Mouse (Mus musculus): Measurements from ENCODE around the gene Flnb.

Gene Flnb

DNA sequence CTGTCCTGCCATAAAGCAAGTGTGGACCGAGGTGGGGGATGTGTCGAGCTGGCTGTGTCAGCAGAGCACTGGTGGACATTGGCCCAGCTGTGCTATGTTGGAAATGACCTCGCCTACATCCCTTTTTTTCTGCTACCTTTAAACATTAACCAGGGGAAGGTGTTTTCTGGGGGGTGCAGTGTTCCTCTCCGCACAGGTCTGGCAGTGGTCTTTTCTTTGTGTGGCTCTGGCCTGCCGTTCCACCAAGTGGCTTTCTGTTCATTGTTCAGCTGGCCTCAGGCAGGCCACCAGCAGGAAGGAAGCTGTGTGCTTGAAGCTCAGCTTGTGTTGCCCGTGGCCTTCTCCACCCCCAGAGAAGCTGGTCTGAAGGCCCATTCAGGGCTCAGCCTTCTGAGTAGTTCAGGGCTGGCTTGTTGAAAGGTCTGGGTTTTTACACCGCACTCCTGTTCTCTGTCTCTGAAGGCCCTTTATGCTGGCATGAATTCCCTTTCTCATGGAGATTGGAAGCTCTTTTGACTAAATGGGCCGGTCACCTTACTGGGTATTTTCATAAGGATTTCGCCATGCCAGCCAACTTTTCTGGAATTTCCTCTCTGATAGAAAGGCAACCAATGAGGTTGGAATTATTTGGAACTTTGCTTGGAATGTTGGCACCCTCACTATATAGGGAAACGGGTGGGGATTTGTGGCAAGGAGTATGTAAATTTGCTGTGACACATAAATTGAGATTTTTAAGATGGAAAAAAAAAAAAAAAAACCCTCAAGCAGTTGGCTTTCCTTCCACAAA lies 8.6 kb downstream of the Flnb start:
- CTCF ChIA-PET: interaction anchor here (0.6 kb wide), 1 partner anchor 44 kb away, joined by 22 read pairs; no protein-coding TSS in a partner anchor

- CTCF ChIA-PET: no interaction called here
Measured at GRCm38 (mm10) chr14:7829181-7829580, 11.4 kb downstream of the Flnb start.

DNA sequence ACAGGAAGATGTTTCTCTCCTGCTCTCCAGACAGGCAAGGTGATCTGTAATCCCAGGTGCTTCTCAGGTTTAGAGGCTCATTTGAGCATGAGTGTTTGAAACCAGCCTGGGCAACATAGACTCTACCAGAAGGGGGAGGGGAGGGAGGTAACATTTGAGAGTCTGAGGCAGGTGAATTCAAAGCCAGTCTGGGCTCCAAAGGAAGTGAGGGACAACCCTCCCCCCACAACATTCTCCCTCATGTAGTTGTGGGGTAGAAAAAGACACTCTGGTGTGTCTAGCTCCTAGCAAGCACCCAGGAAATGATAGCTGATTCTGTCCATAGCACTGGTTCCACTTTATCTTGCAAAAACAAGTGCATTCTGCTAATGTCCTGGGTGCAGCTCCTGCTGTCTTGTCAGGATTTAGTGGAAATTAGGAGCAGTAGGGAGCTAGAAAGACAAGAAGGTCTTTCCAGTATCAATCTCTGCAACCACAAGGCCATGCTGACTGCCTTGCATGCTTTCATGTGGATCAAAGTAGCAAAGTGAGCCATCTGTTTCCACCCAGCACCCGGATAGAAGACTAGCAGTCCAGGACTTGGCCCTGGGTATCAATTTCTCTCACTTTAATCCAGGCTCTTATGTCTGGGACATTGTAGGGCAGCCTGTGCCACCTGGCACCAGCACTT lies 14.1 kb downstream of the Flnb start:
- CTCF ChIA-PET: no interaction called here

DNA sequence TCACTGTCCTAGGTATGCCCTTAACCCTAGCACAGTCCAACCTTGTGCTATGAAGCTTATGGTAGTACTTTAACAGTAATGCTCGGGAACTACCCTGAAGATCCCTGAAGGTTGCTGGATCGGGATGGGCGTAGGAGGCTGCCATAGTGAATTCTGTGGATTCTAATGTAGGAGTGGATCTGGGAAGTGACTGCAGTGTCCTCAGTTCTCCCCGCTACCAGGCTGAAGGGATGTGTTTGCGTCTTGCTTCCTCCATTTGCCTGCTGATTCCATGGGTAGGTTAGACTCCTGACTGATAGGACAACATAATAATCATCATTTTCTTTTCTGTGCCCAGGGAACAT lies 14.7 kb downstream of the Flnb start:
- CTCF ChIA-PET: no interaction called here

DNA sequence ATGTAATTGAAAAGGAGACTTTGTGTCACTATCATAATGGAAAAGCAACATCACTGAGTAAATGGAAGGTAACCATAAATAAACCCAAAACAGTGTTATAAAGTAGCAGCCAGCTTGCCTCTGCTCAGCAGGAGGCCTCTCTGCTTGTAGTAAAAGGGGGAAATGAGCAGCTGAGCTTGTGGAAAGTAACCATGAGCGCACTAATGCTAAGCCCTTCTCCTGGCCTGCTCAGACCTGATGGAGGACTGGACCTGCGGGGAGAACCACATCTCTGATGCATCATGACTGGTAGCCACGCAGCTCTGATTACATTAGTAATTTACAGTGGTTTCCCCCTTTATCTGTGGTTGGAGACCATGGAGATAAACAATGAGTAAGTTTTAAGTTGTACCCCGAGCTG lies 15.7 kb downstream of the Flnb start:
- CTCF ChIA-PET: no interaction called here

DNA sequence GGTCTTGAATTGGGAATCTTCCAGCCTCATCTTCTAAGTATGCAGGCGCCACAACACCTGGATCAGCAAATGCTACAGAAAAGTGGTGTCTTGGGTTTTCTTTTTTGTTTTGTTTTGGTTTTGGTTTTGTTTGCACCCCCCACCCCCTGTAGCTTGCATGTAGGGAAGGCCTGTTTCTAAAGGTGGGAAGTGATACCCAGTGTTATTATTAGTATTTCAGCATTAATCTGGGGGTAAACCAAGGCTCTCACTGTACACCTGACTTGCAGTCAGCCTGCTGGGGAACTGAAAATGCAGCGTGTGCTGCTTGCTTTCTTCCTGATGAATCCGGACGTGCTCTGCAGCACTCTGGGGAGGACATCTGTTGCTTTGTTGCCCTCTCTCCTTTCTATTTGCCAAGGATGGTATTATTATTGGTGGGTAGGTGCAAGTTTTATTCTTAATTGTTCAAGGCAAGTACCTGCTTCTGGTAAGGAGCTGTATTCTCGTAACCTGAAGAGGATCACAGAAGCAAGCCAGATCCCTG lies 20.9 kb downstream of the Flnb start:
- CTCF ChIA-PET: no interaction called here

DNA sequence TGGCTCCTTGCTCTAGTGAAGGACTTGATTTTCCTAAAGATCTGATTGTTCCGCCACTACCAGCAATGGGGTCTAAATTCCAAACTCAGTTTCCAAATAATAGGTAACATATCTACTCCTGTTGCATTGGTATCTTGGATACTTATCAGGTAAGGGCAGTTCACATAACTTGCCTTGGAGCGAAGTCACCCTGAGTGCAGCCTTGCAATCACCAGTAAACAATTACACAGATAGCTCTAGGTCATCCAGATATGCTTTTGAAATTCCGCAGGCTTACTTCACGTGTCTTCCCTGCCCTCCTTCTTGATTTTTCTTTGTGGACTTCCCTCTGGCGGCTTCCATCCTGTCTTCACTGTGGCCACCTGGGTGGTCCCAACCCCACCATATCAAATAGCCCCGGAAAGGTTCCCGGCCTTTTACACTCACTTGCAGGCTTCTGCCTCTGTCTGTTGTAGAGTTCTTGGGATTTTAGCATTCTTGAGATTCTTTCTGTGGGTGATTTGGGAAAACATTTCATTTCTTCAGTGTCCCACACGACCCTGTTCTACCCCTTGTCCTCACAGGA lies 22.3 kb downstream of the Flnb start:
- CTCF ChIA-PET: no interaction called here

DNA sequence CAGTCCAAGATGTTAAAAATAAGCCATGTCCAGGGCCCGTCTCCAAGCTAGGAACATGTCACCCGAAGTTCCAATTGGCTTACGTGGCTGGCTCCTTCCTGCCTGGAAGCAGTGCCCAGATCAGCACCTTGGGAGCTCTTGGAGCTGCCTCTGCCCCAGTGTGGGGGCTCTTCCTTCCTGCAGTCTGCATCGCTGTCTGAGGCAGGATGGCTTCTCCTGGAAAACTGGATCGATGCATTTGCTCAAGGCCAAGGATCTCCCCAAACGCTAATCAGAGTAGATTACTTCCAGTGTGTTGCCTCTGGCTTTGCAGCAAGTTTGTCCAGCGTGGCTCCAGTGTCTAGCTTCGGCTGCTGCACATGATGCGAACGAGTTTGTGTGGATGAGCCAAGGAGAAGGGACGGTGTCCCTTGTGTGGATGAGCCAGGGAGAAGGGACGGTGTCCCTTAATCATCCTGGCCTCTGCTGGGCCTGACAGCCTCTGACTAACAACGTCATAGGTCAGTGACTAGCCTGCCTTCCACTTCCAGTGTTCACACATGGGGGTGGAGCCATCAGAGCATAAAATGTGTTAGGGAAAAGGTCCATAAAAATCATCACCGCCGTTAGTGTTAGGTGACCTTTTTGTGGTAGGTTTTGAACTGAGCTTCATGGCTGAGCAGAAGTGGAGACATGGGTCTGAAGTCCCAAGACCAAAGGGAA lies 25.0 kb downstream of the Flnb start:
- CTCF ChIA-PET: no interaction called here

DNA sequence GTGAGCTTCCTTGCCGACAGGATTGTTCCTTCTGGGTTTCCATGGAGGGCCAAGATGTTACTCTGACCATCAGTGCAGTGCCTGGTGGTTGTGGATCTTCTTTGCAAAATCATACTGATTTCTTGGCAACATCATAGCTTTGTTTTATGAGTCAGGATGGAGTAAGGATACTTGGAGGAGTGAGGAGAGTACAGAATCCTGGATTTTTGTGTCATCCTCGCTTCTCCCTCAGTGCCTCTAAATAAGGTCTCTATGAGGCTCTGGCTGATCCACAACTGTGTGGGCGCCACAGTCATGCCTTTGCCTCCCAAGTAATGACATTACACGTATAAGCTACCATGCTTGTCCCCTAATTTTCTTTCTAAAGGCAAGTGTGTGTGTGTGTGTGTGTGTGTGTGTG lies 28.9 kb downstream of the Flnb start:
- CTCF ChIA-PET: no interaction called here

GRCm38 (mm10) chr14:7847746-7848232 lies 30.0 kb downstream of the Flnb start:
- CTCF ChIA-PET: no interaction called here

- CTCF ChIA-PET: no interaction called here
Measured at GRCm38 (mm10) chr14:7850913-7851312, 33.2 kb downstream of the Flnb start.

- CTCF ChIA-PET: no interaction called here
Measured at GRCm38 (mm10) chr14:7851543-7852065, 33.8 kb downstream of the Flnb start.

DNA sequence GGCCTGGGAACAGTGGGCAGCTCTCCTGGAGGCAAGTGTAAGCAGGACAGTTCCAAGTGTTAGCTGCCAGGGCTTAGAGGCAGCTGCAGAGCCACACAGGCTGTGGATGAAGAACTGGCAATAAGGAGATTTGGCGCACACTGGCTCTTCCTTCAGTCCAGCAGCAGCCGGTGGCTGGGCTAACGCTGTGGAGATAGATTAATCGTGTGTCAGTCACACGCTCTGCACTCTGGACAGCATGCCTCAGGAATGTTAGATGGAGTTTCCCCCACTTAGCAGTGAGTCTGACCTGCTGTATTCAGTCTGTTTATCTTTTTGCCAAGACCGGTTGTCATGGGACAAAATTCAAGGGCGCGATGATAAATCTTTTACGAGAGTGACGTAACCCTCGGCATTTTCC lies 35.9 kb downstream of the Flnb start:
- CTCF ChIA-PET: interaction anchor here (0.5 kb wide), 1 partner anchor 147 kb away, joined by 4 read pairs; no protein-coding TSS in a partner anchor

DNA sequence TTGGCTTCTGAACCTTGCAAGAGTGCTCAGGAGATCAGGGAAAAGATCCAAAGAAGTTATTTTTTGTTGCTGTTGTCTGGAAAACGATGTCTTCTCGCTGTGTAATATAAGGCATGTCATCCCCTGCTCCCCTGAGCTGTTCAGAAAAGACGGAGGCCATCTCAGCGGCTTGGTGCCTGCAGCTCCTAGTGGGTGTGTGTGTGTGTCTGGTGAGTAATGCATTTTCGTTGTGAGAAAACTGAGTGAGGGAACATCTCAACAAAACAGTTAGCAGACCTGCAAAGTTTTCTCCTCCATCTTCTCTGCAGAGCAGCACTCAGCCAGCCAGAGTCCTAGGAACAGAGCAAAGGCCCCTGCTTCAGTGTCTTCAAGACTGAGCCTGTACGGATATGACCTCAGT lies 36.6 kb downstream of the Flnb start:
- CTCF ChIA-PET: no interaction called here

GRCm38 (mm10) chr14:7855101-7855500 lies 37.3 kb downstream of the Flnb start:
- CTCF ChIA-PET: no interaction called here

DNA sequence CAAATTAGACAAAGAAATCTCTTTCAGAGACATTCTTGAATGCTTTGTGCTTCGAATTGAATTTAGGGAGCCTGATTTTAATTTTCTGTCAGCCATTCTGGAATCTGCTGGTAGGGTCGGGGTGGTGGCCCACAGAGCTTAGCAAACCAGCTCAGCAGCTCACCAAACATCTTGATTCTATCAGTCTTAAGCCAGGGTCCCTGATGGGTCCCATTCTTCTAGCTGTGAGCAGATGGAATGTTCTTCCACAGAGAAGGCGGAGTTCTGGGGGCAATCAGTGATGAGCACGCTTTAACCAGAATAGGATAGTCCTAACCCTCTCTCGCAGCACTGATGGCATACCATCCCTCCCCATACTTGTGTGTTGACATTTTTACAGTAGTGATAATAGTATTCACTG lies 37.7 kb downstream of the Flnb start:
- CTCF ChIA-PET: no interaction called here

DNA sequence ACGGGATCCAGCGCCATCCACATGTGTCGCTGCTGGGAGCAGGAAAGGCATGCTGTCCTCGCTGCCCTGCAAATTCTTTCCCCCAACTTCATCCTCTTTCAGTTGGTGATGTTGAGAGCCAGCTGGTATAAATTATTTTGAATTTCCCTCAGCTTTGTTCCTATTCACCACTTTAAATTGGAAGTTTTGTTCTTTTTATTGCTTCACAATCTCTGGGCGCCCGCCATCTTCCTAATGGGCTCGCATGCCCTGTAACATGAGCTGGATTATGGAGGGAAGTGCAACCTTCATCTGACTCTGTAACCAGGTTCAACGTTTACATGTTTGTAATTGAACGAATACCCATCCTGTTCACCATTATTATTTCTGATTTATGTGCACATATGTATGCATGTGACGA lies 38.6 kb downstream of the Flnb start:
- CTCF ChIA-PET: no interaction called here

- CTCF ChIA-PET: no interaction called here
Measured at GRCm38 (mm10) chr14:7857835-7858234, 40.1 kb downstream of the Flnb start.

GRCm38 (mm10) chr14:7858430-7858829 lies 40.7 kb downstream of the Flnb start:
- CTCF ChIA-PET: no interaction called here

- CTCF ChIA-PET: no interaction called here
Measured at GRCm38 (mm10) chr14:7860525-7861154, 42.9 kb downstream of the Flnb start.

GRCm38 (mm10) chr14:7861275-7861674 lies 43.5 kb downstream of the Flnb start:
- CTCF ChIA-PET: no interaction called here

DNA sequence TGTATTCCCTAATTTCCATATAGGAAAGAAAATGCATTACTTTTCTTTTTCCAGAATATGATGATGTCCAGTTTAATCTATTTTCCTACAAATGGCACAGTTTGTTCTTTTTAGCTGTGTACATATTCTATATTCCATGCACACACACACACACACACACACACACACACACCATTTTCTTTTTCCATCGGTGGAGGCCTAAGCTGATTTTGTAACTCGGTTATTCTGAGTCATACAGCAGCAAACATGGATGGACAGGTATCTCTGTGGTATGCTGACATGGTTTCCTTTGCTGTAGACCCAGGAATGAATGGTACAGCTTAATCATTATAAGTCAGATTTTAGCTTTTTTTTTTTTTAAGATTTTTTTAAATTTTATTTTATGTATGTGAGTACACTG lies 44.5 kb downstream of the Flnb start:
- CTCF ChIA-PET: no interaction called here

All from spleen, embryonic (tissue).